Mouse (Mus musculus) Patski (cell line): ENCODE results near the gene Zswim1. TPM values are rescaled to one million over a fixed set of nuclear protein-coding genes. Genes with fewer than 3 reads are reported as not detected.
"Not testable (repeated sequence)": the region's sequence is repeated elsewhere in the genome, so short reads cannot be mapped to it uniquely, and the experiment has no call there.

Experiments used
- ATAC-seq: fragments of 100-300 bp; one replicate; pipeline ENCODE4 v1.8.0; 2021
- CTCF ChIA-PET: fragments of 350-600 bp; sonication (Branson Sonifier 250); formaldehyde crosslinking; loops from one replicate; lab custom pipeline; 2022; ENCODE audit warnings: inconsistent platforms; lab: Charles Lee
- POLR2A ChIA-PET: fragments of 350-600 bp; sonication (Branson Sonifier 250); formaldehyde crosslinking; loops from one replicate; lab custom pipeline; 2022; ENCODE audit warnings: antibody characterized with exemption, inconsistent platforms; lab: Charles Lee
- DNase-seq: peaks from one replicate; pipeline ENCODE4 v3.0.0-alpha.2; 2011; ENCODE audit warnings: low read depth, low spot score
- H3K27me3 ChIP-seq: fragments of 371-371 bp; one replicate; pipeline ENCODE4 v1.5.1; 2021
- CTCF ChIP-seq: fragments of 100-300 bp; IDR thresholded peaks from one replicate; pipeline ENCODE4 v1.5.1; 2021
- in situ Hi-C: fragments of 300-500 bp; cut with MboI; formaldehyde crosslinking; loops from 3 replicates; pipeline ENCODE4 v1.11.1; 2018; ENCODE audit warnings: low pct_unique_long_range_greater_than_20kb, mixed read lengths
- polyA plus RNA-seq: library from polyadenylated mRNA; unstranded; gene quantifications from one replicate; pipeline ENCODE4 v1.2.3, GENCODE M21; 2021

Zswim1 gene
- polyA plus RNA-seq, 1 experiment from 2014 or later = 13.2 TPM

DNA sequence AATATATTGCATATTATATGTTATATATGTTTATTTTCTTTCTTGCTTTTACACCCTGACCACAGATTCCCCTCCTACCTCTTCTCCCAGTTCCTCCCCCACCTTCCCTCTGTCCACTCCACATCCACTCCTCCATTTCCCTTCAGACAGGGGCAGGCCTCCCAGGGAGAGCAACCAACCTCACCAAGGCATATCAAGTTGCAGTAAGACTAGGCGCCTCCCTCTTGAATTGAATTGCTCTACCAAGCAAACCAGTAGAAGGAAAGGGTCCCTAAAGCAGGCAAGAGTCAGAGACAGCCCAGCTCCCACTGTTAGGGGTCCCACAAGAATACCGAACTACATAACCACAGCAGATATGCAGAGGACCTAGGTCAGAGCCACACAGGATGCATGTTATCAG lies 36.7 kb downstream of the Zswim1 start:
- CTCF ChIA-PET = no interaction called here
- DNase-seq (no peak), ATAC-seq (no peak)
- POLR2A ChIA-PET = no interaction called here
- no peaks in the 10 kb centered on the region for H3K27me3 ChIP-seq
- in situ Hi-C loops = no loop called here
- TF ChIP-seq CTCF = no peak

DNA sequence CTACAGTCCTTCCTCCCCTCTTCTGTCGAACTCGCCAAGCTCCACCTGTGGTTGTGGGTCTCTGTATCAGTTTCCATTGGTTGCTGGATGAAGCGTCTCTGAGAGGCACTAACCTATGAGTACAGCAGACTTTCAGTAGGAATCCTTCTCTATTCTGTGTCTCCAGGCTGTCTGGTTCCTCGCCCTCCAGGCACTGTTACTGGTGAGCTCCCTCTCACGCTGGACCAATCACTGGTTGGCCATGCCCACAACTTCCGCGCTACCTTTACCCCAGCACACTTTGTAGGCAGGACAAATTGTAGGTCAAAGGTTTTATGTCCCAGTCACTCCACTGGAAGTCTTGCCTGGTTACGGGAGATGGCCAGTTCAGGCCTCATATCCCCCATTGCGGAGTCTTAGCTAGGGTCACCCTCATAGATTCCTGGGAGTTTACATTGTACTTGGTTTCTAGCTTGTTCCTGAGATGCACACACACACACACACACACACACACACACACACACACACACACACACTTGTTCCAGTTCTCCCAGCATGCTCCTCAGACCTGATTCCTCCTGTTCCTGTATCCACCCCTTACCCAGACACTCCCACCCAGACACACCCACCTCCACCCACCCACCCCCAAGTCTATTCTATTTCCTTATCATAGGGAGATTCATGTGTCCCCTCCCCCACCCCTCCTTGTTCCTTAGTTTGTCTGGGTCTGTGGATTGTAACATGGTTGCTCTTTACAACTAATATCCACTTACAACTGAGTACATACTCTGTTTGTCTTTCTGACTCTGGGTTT lies 37.4 kb downstream of the Zswim1 start:
- no peak for DNase-seq
- in situ Hi-C loops = no loop called here
- no peak for TF ChIP-seq CTCF
- ChIA-PET POLR2A (interaction anchor here (0.8 kb wide), 1 partner anchor 20 kb away, joined by 4 read pairs; no protein-coding TSS in a partner anchor), CTCF (no interaction called here)
- no peak for ATAC-seq
- H3K27me3 ChIP-seq = no peaks in the 10 kb centered on the region

DNA sequence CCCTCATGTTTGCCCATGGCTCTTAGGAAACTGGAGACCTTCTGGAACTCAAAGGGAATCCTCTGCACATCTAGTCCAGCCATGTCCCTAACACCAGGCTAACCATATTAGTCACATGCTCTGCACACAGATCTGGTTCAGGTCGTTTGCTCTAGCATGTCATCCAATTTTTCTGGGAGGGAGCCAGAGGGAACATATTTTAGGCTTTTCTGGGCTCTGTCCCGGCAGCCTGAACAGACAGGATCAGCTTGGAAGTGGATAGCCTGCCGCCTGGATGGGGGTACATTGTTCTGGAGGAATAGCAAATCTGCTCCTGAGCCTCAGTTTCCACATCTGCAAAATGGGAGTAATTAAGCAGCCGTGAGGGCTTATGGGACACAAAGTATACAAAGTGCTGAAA lies 38.6 kb downstream of the Zswim1 start:
- H3K27me3 ChIP-seq = no peaks in the 10 kb centered on the region
- ATAC-seq = no peak
- POLR2A ChIA-PET = no interaction called here
- TF ChIP-seq CTCF = no peak
- CTCF ChIA-PET = interaction anchor here (1.3 kb wide), 1 partner anchor 16 kb away, joined by 4 read pairs; no protein-coding TSS in a partner anchor
- in situ Hi-C loops = no loop called here
- DNase-seq = no peak

DNA sequence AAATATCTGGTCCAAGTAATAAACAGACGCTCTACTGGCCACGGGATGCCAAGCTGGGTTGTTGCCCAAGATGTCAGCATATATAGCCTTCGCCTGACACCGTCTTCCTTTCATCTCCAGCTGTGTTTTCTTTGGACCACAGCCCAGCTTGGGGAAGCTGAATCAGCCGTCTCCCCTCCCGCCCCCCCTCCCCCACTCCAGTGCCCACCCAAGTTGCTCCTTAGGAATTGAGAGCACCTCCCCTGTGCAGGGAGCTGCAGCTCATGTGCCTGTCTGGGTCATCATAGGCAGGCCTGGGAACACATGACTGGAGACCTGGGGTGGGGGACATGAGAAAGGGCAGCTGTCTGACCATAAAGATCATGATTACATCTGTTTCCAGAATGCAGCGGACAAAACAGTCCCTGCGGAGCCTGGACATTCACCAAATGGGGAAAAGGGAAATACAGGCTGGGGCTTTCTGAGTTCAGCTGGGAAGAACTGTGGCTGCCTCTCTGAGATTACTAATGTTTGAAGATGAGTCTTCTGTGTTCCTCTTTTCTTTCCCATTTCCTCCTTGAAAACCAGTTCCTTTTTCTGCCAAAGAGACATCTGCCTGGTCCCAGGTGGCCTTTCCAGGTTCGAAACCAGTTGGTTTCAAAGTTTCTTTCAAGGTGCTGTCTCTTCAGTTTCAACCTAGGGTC lies 39.8 kb downstream of the Zswim1 start:
- CTCF ChIA-PET = interaction anchor here (0.7 to 1.3 kb wide), 2 partner anchors 14 to 67 kb away, joined by 3 to 4 read pairs; no protein-coding TSS in a partner anchor
- peak; percentile 88 for DNase-seq
- no peaks in the 10 kb centered on the region for H3K27me3 ChIP-seq
- TF ChIP-seq CTCF = no peak
- ATAC-seq = peak; percentile 61
- in situ Hi-C loops = no loop called here
- POLR2A ChIA-PET = no interaction called here

DNA sequence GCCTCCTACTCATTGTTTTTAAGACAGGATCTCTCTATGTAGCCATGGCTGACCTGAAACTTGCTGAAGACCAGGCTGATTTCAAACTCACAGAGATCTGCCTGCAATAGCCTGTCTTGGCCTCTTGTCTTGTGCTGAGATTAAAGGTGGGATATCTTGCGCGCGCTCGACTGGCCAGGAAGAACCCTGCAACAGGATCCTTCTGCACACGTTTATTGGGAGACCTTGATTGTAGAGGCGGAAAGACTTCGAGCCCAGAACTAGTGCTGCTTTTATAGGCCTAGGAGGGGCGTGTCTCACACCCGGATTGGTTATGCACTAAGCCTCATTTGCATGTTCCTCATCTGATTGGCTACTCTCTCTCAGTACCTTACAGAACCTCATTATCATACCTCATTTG lies 40.9 kb downstream of the Zswim1 start:
- DNase-seq, in situ Hi-C loops, CTCF ChIA-PET, H3K27me3 ChIP-seq, ATAC-seq: not testable (repeated sequence)
- POLR2A ChIA-PET = interaction anchor here (2.0 kb wide), 1 partner anchor 12 kb away, joined by 7 read pairs; no protein-coding TSS in a partner anchor

DNA sequence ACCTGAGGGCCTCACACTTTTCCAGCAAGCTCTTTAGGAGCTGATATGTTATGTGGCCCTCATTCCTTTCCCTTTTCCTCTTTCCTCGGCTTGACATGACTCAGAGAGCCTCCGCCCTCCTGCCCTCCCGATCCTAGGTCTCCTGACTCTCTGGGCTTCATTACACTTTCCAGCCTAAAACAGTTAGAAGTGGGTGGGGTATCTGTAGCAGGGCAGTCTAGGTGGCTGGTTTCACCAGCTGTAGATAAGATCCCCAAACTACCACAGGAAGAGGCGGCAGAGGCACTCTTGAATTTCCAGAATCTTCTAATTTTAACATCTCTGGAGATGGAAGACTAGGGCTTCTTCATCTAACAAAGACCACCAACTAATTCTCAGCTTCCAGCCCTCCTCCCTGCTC lies 42.1 kb downstream of the Zswim1 start:
- no peak for TF ChIP-seq CTCF
- H3K27me3 ChIP-seq = no peaks in the 10 kb centered on the region
- DNase-seq = no peak
- ChIA-PET CTCF (interaction anchor here (1.1 kb wide), 1 partner anchor 22 kb away, joined by 3 read pairs; no protein-coding TSS in a partner anchor), POLR2A (interaction anchor here (2.0 kb wide), 1 partner anchor 10 kb away, joined by 7 read pairs; no protein-coding TSS in a partner anchor)
- in situ Hi-C loops = no loop called here
- no peak for ATAC-seq

DNA sequence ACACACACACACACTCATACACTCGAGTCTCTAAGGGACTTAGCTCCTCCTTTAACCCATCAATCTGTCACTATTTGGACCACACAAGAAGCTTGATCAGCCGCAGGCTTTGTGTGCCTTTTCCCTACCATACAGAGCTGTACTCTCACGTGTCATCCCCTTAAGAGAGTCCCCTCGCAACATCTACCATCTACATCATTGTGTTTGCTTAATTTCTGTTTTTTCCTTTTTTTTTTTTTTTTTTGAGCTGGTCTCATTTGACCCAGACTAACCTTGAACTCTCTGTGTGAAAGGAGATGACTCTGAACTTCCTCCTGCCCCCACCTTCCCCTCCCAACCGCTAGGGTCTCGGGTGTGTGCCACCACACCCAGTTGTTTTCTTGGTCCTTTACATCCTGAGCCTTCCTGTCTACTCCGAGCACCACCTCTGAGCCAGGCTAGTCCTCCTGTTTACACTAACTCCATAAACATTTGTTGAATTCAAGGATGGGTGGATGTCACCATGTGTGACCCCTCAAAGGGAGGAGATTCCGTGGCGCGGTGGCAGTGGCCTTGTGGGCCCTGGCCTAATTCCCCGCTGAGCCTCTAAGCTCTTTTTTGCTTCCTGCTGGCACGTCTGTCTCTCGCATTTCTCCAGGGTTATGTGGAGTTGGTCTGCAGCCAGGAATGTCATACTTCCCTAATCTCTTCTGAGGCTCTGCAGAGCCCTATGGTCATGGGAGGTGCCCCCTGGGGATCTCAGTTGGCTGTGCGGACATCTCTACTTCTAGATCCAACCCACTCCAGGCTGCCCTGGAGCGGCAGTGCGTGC lies 44.5 kb downstream of the Zswim1 start:
- CTCF ChIA-PET = interaction anchor here (0.9 to 2.3 kb wide), 12 partner anchors 8 to 85 kb away, joined by 3 to 8 read pairs (median 4); partner anchors contain the start of genes Ctsa, Neurl2 and Pcif1
- in situ Hi-C loops = no loop called here
- no peak for TF ChIP-seq CTCF
- POLR2A ChIA-PET = interaction anchor here (0.6 to 1.9 kb wide), 6 partner anchors 10 to 98 kb away, joined by 3 to 8 read pairs (median 4); no protein-coding TSS in a partner anchor
- peak; percentile 89 for ATAC-seq
- H3K27me3 ChIP-seq = no peaks in the 10 kb centered on the region
- DNase-seq = peak; percentile 95

DNA sequence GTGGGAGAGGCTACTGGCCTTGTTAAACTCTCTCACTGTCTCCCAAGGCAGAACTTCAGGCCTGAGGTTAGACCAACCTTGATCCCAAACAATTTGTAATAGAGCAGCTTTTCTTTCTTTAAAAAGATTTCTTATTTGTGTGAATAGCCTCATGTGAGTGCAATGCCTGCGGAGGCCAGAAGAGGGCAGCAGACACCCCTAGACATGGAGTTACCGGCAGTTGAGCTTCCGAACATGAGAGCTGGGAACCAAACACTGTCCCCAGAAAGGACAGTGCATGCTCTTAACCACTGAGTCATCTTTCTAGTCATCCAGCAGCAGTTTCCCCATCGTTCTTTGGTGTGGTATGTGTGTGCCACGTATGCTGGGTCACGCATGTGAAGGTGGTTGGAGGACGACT lies 45.1 kb downstream of the Zswim1 start:
- no peaks in the 10 kb centered on the region for H3K27me3 ChIP-seq
- in situ Hi-C loops = no loop called here
- peak; percentile 88 for TF ChIP-seq CTCF
- ATAC-seq = peak; percentile 19
- DNase-seq = no peak
- ChIA-PET POLR2A (interaction anchor here (1.1 to 1.9 kb wide), 2 partner anchors 9 to 33 kb away, joined by 3 to 4 read pairs; no protein-coding TSS in a partner anchor), CTCF (interaction anchor here (1.0 to 2.3 kb wide), 10 partner anchors 9 to 84 kb away, joined by 3 to 8 read pairs (median 4); partner anchors contain the start of genes Ctsa, Neurl2 and Pcif1)

DNA sequence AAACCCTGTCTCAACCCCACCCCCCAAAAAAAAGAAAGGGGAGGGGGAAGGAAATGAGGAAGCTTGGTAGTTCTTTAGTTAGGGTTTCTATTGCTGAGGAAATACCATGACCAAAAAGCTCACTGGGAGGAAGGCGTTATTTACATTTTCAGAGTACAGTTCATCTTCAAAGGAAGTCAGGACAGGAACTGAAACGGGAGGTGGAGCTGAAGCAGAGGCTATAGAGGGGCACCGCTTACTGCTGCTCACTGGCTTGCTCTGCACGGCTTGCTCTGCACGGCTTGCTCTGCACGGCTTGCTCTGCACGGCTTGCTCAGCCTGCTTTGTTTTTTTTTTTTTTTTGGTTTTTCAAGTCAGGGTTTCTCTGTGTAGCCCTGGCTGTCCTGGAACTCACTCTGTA lies 46.0 kb downstream of the Zswim1 start:
- no peaks in the 10 kb centered on the region for H3K27me3 ChIP-seq
- CTCF ChIA-PET = interaction anchor here (1.5 to 2.3 kb wide), 4 partner anchors 8 to 45 kb away, joined by 3 to 8 read pairs (median 4); partner anchors contain the start of genes Ctsa and Neurl2
- DNase-seq = no peak
- in situ Hi-C loops = no loop called here
- TF ChIP-seq CTCF = no peak
- POLR2A ChIA-PET = interaction anchor here (0.6 to 1.9 kb wide), 3 partner anchors 9 to 34 kb away, joined by 3 to 4 read pairs (median 3); no protein-coding TSS in a partner anchor
- no peak for ATAC-seq
